Mouse (Mus musculus): ENCODE measurements around the gene Gabbr2. TPM values are rescaled to one million over a fixed set of nuclear protein-coding genes. Genes with fewer than 3 reads are reported as not detected.

The Gabbr2 gene
- polyA plus RNA-seq, 1 experiment from 2014 or later = 0.08 TPM

DNA sequence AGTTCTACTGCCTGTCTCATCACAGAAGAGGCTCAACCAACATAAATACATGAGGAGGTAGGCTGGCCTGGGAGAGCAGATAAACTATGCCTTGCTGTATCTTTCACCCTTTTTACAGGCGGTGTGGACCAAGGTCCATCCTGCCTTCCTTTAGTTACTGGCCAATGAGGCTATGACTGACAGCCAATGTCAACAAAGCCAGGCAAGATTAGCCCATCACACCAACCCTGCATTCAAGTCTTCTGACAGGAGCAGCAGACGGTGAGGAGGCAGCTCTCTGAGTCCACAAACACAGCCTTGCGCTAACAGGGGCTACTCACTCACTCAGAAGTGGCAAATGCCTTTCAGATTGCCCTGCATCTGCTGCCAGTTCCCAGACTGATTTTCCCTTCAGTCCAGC lies 3.4 kb downstream of the Gabbr2 start:
- Histone ChIP-seq H3K27ac (no peak overlapping the region), H3K4me3 (replicated peaks) (no peak overlapping the region), H3K36me3 (no peaks in the 10 kb centered on the region), H3K27me3 (peaks cover 69% of the 10 kb centered on the region), H3K9me3 (no peaks in the 10 kb centered on the region), H3K4me1 (replicated peaks) (peaks cover 16% of the 10 kb centered on the region), H3K4me2 (no peak overlapping the region), H3K9ac (replicated peaks) (no peak overlapping the region)
- WGBS = 63% methylated on average over 3 of the region's 3 CpGs
- no peak for ATAC-seq (ENCODE audit: insufficient number of reproducible peaks, insufficient read depth, low FRiP score, low TSS enrichment, low read depth)

DNA sequence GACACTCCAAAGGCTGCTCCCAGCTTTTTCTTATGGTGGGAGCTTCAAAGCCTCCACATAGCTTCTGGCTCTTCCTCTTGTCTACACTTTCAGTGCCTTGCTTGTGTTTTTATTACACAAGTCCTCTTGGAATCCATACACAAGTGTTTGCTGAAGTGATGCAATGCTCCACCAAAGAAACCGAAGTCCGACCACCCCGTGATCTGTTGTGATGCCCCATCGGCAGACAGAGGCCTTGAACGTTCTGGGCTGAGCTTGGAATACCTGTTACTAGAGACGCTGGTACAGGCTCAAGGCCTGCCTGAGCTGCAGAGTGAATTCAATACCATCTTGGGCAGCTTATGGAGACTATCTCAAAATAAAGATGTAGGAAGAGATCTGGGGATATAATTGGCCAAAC lies 3.9 kb downstream of the Gabbr2 start:
- Histone ChIP-seq H3K9ac (replicated peaks) (no peak overlapping the region), H3K9me3 (no peaks in the 10 kb centered on the region), H3K4me1 (replicated peaks) (peaks cover 16% of the 10 kb centered on the region), H3K27me3 (peaks cover 69% of the 10 kb centered on the region), H3K36me3 (no peaks in the 10 kb centered on the region), H3K4me2 (no peak overlapping the region), H3K27ac (no peak overlapping the region), H3K4me3 (replicated peaks) (no peak overlapping the region)
- ATAC-seq (ENCODE audit: insufficient number of reproducible peaks, insufficient read depth, low FRiP score, low TSS enrichment, low read depth) = no peak
- 90% methylated on average over 6 of the region's 6 CpGs for WGBS

DNA sequence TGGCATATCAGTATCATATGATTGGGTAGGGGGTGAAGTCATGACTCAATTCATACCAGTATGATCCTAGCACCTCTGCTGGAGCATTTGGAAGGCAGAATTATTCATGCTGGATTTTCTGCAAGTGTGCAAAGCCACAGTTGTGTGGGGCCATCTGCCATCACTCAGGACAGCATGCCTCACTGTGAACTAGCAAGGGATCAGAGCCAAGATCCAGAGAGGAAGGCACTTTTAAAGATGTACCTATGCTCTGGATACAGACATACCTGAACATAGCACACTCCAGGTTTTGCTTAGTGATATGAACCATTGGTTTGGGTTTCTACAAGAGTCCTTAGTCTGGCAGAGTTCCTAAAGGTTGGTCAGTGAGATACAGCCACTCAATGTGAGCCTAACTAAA lies 5.6 kb downstream of the Gabbr2 start:
- Histone ChIP-seq H3K27me3 (peaks cover 56% of the 10 kb centered on the region), H3K4me1 (replicated peaks) (peaks cover 6% of the 10 kb centered on the region; the same call in 1 of the 2 replicates), H3K4me3 (replicated peaks) (no peak overlapping the region)

DNA sequence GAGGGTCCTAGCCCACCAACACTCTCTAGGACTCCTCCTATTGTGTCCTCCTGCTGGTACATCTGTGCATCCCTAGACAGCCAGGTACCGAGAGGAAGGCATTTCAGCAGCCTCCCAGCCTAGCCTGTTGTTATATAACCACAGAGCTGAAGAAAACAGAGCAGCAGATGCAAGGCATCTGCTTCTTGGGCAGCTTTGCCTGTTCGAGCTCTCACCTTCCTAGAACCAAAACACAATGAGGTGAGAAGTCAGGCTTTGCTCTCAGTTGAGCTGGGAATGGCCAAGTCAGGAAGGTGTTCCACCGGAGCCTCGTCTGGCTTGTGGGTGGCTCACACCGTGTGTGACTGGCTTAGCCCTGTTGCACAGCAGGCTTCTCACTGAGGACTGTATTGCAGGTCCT lies 8.8 kb downstream of the Gabbr2 start:
- Histone ChIP-seq H3K4me3 (replicated peaks) (no peak overlapping the region), H3K27me3 (peaks cover 25% of the 10 kb centered on the region), H3K36me3 (no peaks in the 10 kb centered on the region), H3K9me3 (no peaks in the 10 kb centered on the region), H3K4me2 (no peak overlapping the region), H3K4me1 (replicated peaks) (no peaks in the 10 kb centered on the region), H3K9ac (replicated peaks) (no peak overlapping the region), H3K27ac (no peak overlapping the region)
- ATAC-seq (ENCODE audit: insufficient number of reproducible peaks, insufficient read depth, low FRiP score, low TSS enrichment, low read depth) = no peak
- 62% methylated on average over 5 of the region's 5 CpGs for WGBS

More for the DNA sequence above, 5.6 kb downstream of the Gabbr2 start:
- Histone ChIP-seq H3K4me2 (no peak overlapping the region), H3K27ac (no peak overlapping the region), H3K36me3 (no peaks in the 10 kb centered on the region), H3K9me3 (no peaks in the 10 kb centered on the region), H3K9ac (replicated peaks) (no peak overlapping the region)
- no peak for ATAC-seq (ENCODE audit: insufficient number of reproducible peaks, insufficient read depth, low FRiP score, low TSS enrichment, low read depth)

DNA sequence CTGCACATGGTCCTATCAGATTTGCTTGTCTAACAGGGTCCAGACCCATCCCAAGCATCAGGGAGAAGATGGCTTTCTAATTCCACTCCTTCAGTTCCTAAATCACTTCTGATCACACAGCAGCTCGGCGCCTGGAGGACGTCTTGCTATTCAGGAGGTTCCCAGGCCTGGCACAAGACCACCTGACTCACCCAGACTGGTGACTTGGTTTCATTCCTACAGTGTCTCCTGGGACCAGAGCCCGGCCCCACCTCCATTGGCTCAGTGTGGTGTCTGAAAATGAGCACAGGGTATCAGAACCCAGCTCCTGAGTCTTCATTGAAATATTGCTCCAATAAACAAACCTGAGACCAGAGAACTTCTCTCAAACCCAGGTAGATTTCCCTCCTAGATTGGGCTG lies 9.6 kb downstream of the Gabbr2 start:
- H3K4me1 ChIP-seq (replicated peaks) = no peaks in the 10 kb centered on the region
- H3K9ac ChIP-seq (replicated peaks) = no peak overlapping the region
- 73% methylated on average over 4 of the region's 4 CpGs for WGBS
- no peaks in the 10 kb centered on the region for H3K9me3 ChIP-seq
- H3K36me3 ChIP-seq = no peaks in the 10 kb centered on the region
- H3K27me3 ChIP-seq = peaks cover 20% of the 10 kb centered on the region; the same call in 1 of the 2 replicates
- H3K27ac ChIP-seq = no peak overlapping the region
- no peak overlapping the region for H3K4me2 ChIP-seq
- no peak for ATAC-seq (ENCODE audit: insufficient number of reproducible peaks, insufficient read depth, low FRiP score, low TSS enrichment, low read depth)
- H3K4me3 ChIP-seq (replicated peaks) = no peak overlapping the region

DNA sequence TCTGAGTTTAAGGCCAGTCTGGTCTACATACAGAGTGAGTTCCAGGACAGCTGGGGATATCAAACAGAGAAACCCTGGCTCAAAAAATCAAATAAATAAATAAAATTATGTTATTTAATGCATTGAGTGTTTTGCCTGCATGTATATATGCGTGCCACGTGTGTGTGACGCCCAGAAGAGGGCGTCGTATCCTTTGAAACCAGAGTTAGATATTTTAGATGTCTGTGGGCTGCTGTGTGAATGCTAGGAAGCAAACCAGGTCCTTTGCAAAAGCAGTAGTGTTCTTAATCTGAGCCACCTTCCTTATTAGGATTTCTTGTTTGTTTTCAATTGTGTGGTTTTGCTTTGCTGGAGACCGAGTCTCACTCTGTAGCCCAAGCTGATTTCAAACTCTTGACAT lies 13.3 kb downstream of the Gabbr2 start:
- no peaks in the 10 kb centered on the region for H3K4me1 ChIP-seq (replicated peaks)
- no peak for ATAC-seq (ENCODE audit: insufficient number of reproducible peaks, insufficient read depth, low FRiP score, low TSS enrichment, low read depth)
- no peaks in the 10 kb centered on the region for H3K36me3 ChIP-seq
- no peaks in the 10 kb centered on the region for H3K9me3 ChIP-seq
- WGBS = 84% methylated on average over 6 of the region's 6 CpGs
- H3K4me2 ChIP-seq = no peak overlapping the region
- H3K9ac ChIP-seq (replicated peaks) = no peak overlapping the region
- peaks cover 10% of the 10 kb centered on the region; the same call in 1 of the 2 replicates for H3K27me3 ChIP-seq
- H3K4me3 ChIP-seq (replicated peaks) = no peak overlapping the region
- H3K27ac ChIP-seq = no peak overlapping the region

DNA sequence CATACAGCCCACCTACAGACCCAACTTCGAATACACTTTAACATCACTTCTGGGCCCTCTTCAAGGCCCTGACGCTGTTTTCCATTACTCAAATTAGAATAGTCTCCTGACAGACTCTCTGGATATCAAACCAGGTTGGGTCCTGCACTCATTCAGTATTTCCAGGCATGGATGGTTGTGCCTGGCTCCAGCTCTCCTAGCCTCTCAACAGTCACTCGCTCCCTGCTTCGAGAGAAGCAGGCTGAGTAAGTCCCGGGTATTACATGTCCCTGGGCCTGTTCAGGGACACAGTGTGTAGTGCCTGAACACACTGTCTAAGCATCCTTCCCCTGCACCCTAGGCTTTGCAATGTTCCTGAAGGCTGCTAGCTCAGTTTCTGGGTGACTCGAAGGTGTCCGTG lies 14.5 kb downstream of the Gabbr2 start:
- Histone ChIP-seq H3K4me3 (replicated peaks) (no peak overlapping the region), H3K4me2 (no peak overlapping the region), H3K27ac (no peak overlapping the region), H3K9ac (replicated peaks) (no peak overlapping the region), H3K9me3 (no peaks in the 10 kb centered on the region), H3K36me3 (no peaks in the 10 kb centered on the region), H3K27me3 (peaks cover 2% of the 10 kb centered on the region; the same call in 1 of the 2 replicates), H3K4me1 (replicated peaks) (no peaks in the 10 kb centered on the region)
- ATAC-seq (ENCODE audit: insufficient number of reproducible peaks, insufficient read depth, low FRiP score, low TSS enrichment, low read depth) = no peak
- WGBS = 91% methylated on average over 7 of the region's 7 CpGs

DNA sequence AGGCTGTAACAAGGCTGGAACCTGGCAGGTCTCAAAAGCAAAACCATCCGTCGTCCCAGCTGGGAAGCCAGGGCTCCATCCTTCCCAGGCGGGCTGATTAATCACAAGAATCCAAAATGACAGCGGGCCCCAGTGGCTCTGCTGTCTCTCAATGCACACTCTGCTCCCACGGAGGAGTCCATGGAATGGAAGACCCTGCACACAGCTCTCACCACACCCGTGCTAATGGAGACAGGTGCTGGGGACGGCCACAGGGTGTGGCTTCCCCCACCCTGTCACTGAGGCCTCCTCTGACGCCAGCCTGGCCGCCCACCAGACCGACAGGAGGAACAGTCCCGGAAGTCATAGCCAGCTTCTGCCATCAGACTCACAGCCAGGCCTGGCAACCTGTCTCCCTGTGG lies 15.0 kb downstream of the Gabbr2 start:
- H3K9ac ChIP-seq (replicated peaks) = no peak overlapping the region
- no peaks in the 10 kb centered on the region for H3K36me3 ChIP-seq
- WGBS = 66% methylated on average over 11 of the region's 11 CpGs
- no peak overlapping the region for H3K4me3 ChIP-seq (replicated peaks)
- H3K4me2 ChIP-seq = no peak overlapping the region
- no peaks in the 10 kb centered on the region for H3K9me3 ChIP-seq
- H3K27me3 ChIP-seq = peaks cover 2% of the 10 kb centered on the region; the same call in 1 of the 2 replicates
- H3K27ac ChIP-seq = no peak overlapping the region
- no peaks in the 10 kb centered on the region for H3K4me1 ChIP-seq (replicated peaks)
- ATAC-seq (ENCODE audit: insufficient number of reproducible peaks, insufficient read depth, low FRiP score, low TSS enrichment, low read depth) = no peak

DNA sequence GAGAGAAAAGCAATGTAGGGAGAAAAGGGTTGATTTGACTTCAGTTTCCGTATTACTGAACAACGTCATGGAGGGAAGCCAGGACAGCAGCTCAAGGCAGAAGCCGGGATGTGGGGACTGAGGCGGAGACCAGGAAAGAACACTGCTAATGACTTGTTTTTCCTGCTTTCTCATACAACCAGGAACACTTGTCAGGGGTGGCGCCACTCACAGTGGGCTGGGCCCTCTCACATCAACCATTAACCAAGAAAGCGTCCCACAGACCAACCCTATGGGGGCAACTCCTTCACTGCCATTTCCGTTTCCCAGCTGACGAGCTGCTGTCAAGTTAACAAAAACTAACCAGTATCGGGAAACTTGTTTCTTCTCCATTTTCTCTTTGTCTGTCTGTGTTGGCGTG lies 18.4 kb downstream of the Gabbr2 start:
- WGBS = 83% methylated on average over 10 of the region's 10 CpGs
- Histone ChIP-seq H3K27me3 (no peaks in the 10 kb centered on the region), H3K4me3 (replicated peaks) (no peak overlapping the region), H3K36me3 (no peaks in the 10 kb centered on the region), H3K4me2 (no peak overlapping the region), H3K27ac (no peak overlapping the region), H3K9ac (replicated peaks) (no peak overlapping the region), H3K4me1 (replicated peaks) (no peaks in the 10 kb centered on the region), H3K9me3 (no peaks in the 10 kb centered on the region)
- no peak for ATAC-seq (ENCODE audit: insufficient number of reproducible peaks, insufficient read depth, low FRiP score, low TSS enrichment, low read depth)

DNA sequence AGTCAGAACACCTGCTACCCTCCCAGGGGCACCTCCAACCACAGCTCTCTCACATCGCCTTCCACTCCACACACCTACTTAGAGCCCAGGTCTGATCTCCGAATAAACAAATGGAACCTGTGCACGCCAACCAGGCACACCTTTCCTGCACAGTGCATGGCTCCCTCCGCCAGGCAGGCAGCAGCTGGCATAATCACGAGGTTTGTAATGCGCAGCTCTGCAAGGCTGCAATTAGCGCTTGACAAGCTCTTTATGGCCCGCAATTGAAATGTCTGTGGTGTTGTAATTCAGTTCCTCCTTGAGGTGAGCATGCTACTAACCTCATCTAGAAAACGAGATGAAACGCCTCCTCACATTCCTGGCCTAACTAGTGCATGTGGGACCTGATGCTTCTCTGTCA lies 23.7 kb downstream of the Gabbr2 start:
- Histone ChIP-seq H3K4me2 (no peak overlapping the region), H3K9me3 (peaks cover 7% of the 10 kb centered on the region; the same call in 1 of the 2 replicates), H3K36me3 (no peaks in the 10 kb centered on the region), H3K4me1 (replicated peaks) (no peaks in the 10 kb centered on the region), H3K27me3 (no peaks in the 10 kb centered on the region; the same call in 1 of the 2 replicates), H3K27ac (no peak overlapping the region), H3K9ac (replicated peaks) (no peak overlapping the region), H3K4me3 (replicated peaks) (no peak overlapping the region)
- WGBS = 54% methylated on average over 10 of the region's 10 CpGs
- ATAC-seq (ENCODE audit: insufficient number of reproducible peaks, insufficient read depth, low FRiP score, low TSS enrichment, low read depth) = no peak

DNA sequence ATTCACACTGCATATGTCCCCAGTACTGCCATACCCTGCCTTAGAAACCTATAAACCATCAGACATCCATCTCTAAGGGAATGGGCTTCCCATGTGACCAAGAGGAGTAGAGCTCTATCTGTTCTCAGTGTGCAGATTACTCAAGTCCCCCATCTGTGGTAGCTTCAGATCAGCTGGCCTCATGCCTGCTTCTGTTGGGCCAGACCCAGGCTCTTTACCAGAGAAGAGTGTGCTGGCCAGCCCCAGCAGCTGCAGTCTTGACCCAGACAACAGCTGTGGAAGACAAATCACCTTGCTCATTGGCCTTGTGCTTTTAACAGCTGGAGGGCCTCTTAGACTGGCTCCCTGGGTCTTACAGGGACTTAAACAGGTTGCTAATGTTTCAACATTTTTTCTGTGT lies 25.1 kb downstream of the Gabbr2 start:
- H3K4me1 ChIP-seq (replicated peaks) = no peaks in the 10 kb centered on the region
- no peak for ATAC-seq (ENCODE audit: insufficient number of reproducible peaks, insufficient read depth, low FRiP score, low TSS enrichment, low read depth)
- H3K4me3 ChIP-seq (replicated peaks) = no peak overlapping the region
- no peak overlapping the region for H3K4me2 ChIP-seq
- H3K36me3 ChIP-seq = no peaks in the 10 kb centered on the region
- no peak overlapping the region for H3K9ac ChIP-seq (replicated peaks)
- no peak overlapping the region for H3K27ac ChIP-seq
- H3K27me3 ChIP-seq = no peaks in the 10 kb centered on the region; the same call in 1 of the 2 replicates
- H3K9me3 ChIP-seq = peaks cover 7% of the 10 kb centered on the region; the same call in 1 of the 2 replicates

DNA sequence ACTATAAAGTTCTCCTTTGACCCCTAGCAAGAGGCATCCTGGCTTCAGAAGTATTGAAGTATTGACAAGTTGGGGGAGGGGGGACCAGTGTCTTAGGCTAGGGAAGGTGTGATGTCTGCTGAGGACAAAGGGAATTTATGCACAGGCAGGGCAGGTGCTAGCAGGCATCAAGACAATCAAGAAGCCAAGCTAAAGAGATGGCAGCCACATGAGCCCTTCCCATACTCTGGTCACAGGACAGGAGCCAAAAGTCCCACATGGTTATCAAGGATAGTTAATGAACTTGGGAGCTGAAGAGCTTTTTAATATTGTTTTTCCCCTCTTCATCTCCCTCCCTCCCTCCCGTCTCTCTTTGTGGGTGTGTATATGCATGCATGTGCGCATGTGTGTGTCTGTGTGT lies 30.3 kb downstream of the Gabbr2 start:
- no peak overlapping the region for H3K9ac ChIP-seq (replicated peaks)
- H3K4me2 ChIP-seq = no peak overlapping the region
- no peak overlapping the region for H3K4me3 ChIP-seq (replicated peaks)
- WGBS = 75% methylated on average over 2 of the region's 2 CpGs
- no peaks in the 10 kb centered on the region for H3K36me3 ChIP-seq
- no peaks in the 10 kb centered on the region for H3K4me1 ChIP-seq (replicated peaks)
- peaks cover 7% of the 10 kb centered on the region; the same call in 1 of the 2 replicates for H3K9me3 ChIP-seq
- no peak overlapping the region for H3K27ac ChIP-seq
- no peak for ATAC-seq (ENCODE audit: insufficient number of reproducible peaks, insufficient read depth, low FRiP score, low TSS enrichment, low read depth)
- H3K27me3 ChIP-seq = no peaks in the 10 kb centered on the region; the same call in 1 of the 2 replicates

Data from limb, embryonic 12.5 days (tissue).